Mouse (Mus musculus): ENCODE data around the gene Corin. TPM values are rescaled to one million over a fixed set of nuclear protein-coding genes. Genes with fewer than 3 reads are reported as not detected.

The Corin gene
- polyA plus RNA-seq, 1 experiment from 2014 or later, result 0.89 TPM

DNA sequence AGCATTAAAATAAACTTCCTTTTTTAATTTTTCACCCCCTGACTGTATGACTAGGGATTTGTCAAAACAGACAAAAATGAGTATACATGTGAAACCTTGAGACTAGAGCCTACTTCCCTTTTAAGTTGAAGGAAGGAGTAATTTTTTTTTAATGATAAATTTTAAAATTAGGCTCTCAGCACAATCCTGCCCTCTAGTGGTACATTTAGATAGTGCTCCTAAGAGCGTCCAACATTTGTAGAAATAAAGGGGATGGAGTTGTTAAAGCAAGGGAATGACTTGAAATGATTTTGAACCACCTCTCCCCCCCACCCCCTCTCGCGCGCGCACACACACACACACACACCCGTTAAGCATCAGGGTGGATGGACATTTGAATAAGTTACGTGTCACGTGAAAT is 234.6 kb downstream of the Corin start:
- H3K9me3 ChIP-seq (ENCODE audit: low read depth, low read length), result no peaks in the 10 kb centered on the region
- no peak overlapping the region for H3K4me2 ChIP-seq
- WGBS, result 51% methylated on average over 8 of the region's 8 CpGs
- H3K27ac ChIP-seq (ENCODE audit: low read depth), result no peak overlapping the region
- DNase-seq, result peak; percentile 83
- no peaks in the 10 kb centered on the region for H3K4me1 ChIP-seq (ENCODE audit: insufficient read depth)
- no peak overlapping the region for H3K4me3 ChIP-seq (ENCODE audit: low read depth, low read length)
- peak; percentile 72 for TF ChIP-seq CTCF (IDR thresholded peaks at IDR 0.05; ENCODE audit: low read depth)
- no peaks in the 10 kb centered on the region for H3K27me3 ChIP-seq (ENCODE audit: insufficient read depth, low read length)
- H3K36me3 ChIP-seq (ENCODE audit: insufficient read depth), result 0 out of 2 replicates have a peak, but pooled peaks cover 2% of the 10 kb centered on the region
- no peak; the same call in 1 of the 2 replicates for ATAC-seq (ENCODE audit: insufficient read depth)
- no peak overlapping the region for H3K9ac ChIP-seq

DNA sequence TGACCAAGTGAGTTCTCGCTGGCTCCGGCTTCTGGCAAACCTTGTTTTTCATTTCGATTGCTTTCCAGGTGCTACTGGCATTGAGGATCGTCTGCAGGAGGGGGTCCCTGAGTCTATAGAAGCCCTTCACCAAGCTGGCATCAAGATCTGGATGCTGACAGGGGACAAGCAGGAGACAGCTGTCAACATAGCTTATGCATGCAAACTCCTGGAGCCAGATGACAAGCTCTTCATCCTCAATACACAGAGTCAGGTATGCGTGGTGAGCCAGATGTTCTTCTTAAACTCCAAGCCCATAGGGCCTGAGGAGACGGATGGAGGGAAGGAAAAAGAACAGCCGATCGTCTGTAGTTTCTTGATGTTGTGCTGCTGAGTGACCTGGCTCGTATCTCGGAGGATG is 235.1 kb downstream of the Corin start:
- no peak overlapping the region for H3K4me2 ChIP-seq
- H3K4me1 ChIP-seq (ENCODE audit: insufficient read depth), result no peaks in the 10 kb centered on the region
- H3K9me3 ChIP-seq (ENCODE audit: low read depth, low read length), result no peaks in the 10 kb centered on the region
- H3K9ac ChIP-seq, result no peak overlapping the region
- WGBS, result 80% methylated on average over 10 of the region's 10 CpGs
- 0 out of 2 replicates have a peak, but pooled peaks cover 5% of the 10 kb centered on the region for H3K36me3 ChIP-seq (ENCODE audit: insufficient read depth)
- no peak for TF ChIP-seq CTCF (IDR thresholded peaks at IDR 0.05; ENCODE audit: low read depth)
- no peak overlapping the region for H3K4me3 ChIP-seq (ENCODE audit: low read depth, low read length)
- no peak for ATAC-seq (ENCODE audit: insufficient read depth)
- DNase-seq, result no peak
- no peak overlapping the region for H3K27ac ChIP-seq (ENCODE audit: low read depth)
- no peaks in the 10 kb centered on the region for H3K27me3 ChIP-seq (ENCODE audit: insufficient read depth, low read length)

DNA sequence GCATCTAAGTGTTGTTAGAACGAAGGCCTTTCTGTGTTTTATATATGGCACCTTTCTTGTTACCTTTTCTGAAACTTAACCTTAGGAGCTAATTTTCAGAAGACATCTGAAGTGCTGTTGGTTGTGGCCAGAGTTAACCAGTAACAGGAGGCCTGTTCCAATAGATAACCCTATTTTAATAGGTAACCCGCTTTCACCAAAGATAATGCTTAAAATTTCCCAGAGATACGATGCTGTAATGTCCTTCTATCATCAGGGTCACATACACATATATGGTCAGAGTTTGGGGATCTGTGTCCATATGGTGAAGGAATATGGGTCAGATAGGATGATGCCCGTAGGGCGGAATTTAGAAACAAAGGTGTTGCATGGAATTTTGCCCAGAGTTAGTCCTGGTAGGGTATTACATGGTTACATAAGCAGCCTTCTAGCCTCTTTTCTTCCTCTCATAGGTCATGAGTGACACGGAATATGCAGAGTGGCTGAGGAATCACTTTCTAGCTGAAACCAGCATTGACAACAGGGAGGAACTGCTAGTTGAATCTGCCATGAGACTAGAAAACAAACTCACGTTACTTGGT is 237.2 kb downstream of the Corin start:
- WGBS, result 88% methylated on average over 7 of the region's 7 CpGs
- 0 out of 2 replicates have a peak, but pooled peaks cover 8% of the 10 kb centered on the region for H3K36me3 ChIP-seq (ENCODE audit: insufficient read depth)
- ATAC-seq (ENCODE audit: insufficient read depth) (no peak), DNase-seq (no peak)
- no peaks in the 10 kb centered on the region for H3K27me3 ChIP-seq (ENCODE audit: insufficient read depth, low read length)
- H3K4me3 ChIP-seq (ENCODE audit: low read depth, low read length), result no peak overlapping the region
- H3K27ac ChIP-seq (ENCODE audit: low read depth), result no peak overlapping the region
- H3K9me3 ChIP-seq (ENCODE audit: low read depth, low read length), result no peaks in the 10 kb centered on the region
- H3K4me1 ChIP-seq (ENCODE audit: insufficient read depth), result no peaks in the 10 kb centered on the region
- no peak overlapping the region for H3K4me2 ChIP-seq
- H3K9ac ChIP-seq, result no peak overlapping the region
- TF ChIP-seq CTCF (IDR thresholded peaks at IDR 0.05; ENCODE audit: low read depth), result no peak

DNA sequence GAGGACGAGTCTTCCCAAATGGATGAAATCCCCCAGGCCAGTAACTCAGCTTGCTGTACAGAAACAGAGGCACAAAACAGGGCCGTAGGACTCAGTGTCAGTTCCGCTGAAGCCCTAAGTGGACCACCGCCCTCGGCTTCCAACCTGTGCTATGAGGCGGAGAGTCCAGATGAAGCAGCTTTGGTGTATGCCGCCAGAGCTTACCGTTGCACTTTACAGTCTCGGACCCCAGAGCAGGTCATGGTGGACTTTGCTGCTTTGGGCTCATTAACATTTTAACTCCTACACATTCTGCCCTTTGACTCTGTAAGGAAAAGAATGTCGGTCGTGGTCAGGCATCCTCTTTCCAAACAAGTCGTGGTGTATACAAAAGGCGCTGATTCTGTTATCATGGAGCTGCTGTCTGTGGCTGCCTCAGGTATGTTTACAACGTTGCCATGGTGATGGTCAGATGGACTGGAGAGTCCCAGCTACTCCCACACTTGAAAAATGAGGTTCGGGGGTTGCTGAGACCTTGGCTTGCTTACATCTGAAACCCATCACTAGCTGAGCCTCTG is 240.0 kb downstream of the Corin start:
- Histone ChIP-seq H3K4me1 (ENCODE audit: insufficient read depth) (no peaks in the 10 kb centered on the region), H3K27ac (ENCODE audit: low read depth) (no peak overlapping the region), H3K27me3 (ENCODE audit: insufficient read depth, low read length) (no peaks in the 10 kb centered on the region), H3K9ac (no peak overlapping the region), H3K4me2 (no peak overlapping the region), H3K9me3 (ENCODE audit: low read depth, low read length) (no peaks in the 10 kb centered on the region), H3K4me3 (ENCODE audit: low read depth, low read length) (no peak overlapping the region), H3K36me3 (ENCODE audit: insufficient read depth) (0 out of 2 replicates have a peak, but pooled peaks cover 6% of the 10 kb centered on the region)
- WGBS, result 53% methylated on average over 15 of the region's 15 CpGs
- ATAC-seq (ENCODE audit: insufficient read depth), result no peak
- no peak for DNase-seq
- no peak for TF ChIP-seq CTCF (IDR thresholded peaks at IDR 0.05; ENCODE audit: low read depth)

DNA sequence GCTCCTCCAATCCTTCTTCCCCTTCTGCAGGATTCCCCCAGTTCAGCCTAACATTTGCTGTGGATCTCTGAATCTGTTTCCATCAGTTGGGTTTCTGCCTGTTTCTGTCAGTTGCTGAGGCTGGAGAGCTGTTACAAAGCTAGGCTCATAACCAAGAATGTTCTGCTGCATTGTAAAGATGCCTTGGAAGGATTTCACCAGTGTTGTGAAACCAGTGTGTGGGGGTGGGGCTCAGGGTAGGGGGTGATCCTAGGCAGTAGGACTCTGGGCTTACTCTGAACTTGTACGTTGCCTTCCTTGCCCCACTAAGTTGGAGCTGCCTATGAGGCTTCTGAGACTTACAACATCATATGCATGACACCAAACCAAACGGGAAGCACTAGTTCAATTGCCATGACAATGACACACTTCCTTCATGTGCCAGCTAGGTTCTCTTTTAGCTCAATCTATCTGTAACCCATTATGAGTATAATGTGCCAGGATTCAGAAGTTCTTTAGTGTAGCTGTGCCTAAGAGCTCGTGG is 242.4 kb downstream of the Corin start:
- no peaks in the 10 kb centered on the region for H3K4me1 ChIP-seq (ENCODE audit: insufficient read depth)
- no peak overlapping the region for H3K9ac ChIP-seq
- H3K4me2 ChIP-seq, result no peak overlapping the region
- ATAC-seq (ENCODE audit: insufficient read depth) (no peak), DNase-seq (no peak)
- no peaks in the 10 kb centered on the region for H3K9me3 ChIP-seq (ENCODE audit: low read depth, low read length)
- H3K36me3 ChIP-seq (ENCODE audit: insufficient read depth), result 0 out of 2 replicates have a peak, but pooled peaks cover 6% of the 10 kb centered on the region
- H3K27ac ChIP-seq (ENCODE audit: low read depth), result no peak overlapping the region
- no peaks in the 10 kb centered on the region for H3K27me3 ChIP-seq (ENCODE audit: insufficient read depth, low read length)
- 86% methylated on average over 3 of the region's 3 CpGs for WGBS
- TF ChIP-seq CTCF (IDR thresholded peaks at IDR 0.05; ENCODE audit: low read depth), result no peak
- H3K4me3 ChIP-seq (ENCODE audit: low read depth, low read length), result no peak overlapping the region

DNA sequence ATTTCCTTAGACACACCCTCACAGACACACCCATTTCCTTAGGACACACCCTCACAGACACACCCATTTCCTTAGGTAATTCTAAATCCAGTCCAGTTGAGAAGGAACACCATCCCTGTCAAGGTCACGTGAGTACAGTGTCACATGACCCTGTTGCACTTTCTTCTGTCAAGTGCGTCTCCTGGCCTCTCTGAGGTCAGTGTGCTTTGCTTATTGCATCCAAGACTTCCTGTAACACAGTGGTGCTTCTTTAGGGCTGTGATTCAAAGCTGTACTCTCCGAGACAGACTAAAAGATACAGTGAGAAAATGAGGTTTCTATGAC is 245.0 kb downstream of the Corin start:
- no peak for ATAC-seq (ENCODE audit: insufficient read depth)
- WGBS, result 66% methylated on average over 3 of the region's 3 CpGs

DNA sequence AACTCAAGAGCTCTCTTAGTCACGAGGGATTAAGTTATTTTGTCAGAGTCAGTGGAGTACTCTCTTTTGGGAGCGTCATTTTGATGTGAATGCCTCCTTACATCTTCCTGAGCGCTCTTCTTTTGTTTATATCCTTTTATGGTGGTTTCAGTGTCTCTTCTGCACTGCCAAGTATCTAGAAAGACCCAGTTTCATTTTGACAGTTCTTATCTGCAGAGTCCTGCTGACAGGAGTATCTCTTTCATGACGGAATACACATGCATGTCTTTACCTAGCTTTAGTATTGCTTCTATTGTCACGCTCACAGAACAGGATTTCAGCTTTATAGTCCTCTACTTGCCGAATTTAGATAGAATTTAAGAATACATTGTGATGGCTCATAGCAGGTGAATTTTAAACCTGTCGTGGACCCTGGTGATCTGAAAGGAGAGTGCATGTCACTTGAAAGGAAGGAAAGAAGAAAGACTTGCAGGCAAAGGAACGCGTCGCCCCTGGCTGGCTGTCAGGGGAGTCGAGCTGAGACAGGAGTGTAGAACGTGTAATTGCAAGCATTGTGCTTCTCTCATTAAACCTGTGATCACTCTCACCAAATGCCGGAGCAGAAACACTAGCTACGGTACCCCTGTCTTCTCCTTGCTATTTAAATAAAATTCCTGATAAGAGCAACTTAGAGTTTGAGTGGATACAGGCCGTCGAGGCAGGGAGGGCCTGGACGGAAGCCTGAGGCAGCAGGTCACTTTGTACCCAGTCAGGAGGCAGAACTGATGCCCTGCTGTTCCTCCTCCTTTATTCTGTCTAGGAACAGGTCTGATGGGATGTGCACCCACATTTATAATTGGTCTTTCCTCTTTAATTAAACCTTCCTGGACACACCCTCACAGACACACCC is 245.6 kb downstream of the Corin start:
- TF ChIP-seq CTCF (IDR thresholded peaks at IDR 0.05; ENCODE audit: low read depth), result no peak
- Histone ChIP-seq H3K4me2 (no peak overlapping the region), H3K4me3 (ENCODE audit: low read depth, low read length) (no peak overlapping the region), H3K9ac (no peak overlapping the region), H3K27ac (ENCODE audit: low read depth) (no peak overlapping the region), H3K4me1 (ENCODE audit: insufficient read depth) (no peaks in the 10 kb centered on the region), H3K9me3 (ENCODE audit: low read depth, low read length) (no peaks in the 10 kb centered on the region), H3K36me3 (ENCODE audit: insufficient read depth) (no peaks in the 10 kb centered on the region), H3K27me3 (ENCODE audit: insufficient read depth, low read length) (no peaks in the 10 kb centered on the region)
- 69% methylated on average over 17 of the region's 17 CpGs for WGBS
- DNase-seq, result no peak
- ATAC-seq (ENCODE audit: insufficient read depth), result no peak

More for the DNA sequence above, 245.0 kb downstream of the Corin start:
- Histone ChIP-seq H3K27me3 (ENCODE audit: insufficient read depth, low read length) (no peaks in the 10 kb centered on the region), H3K27ac (ENCODE audit: low read depth) (no peak overlapping the region), H3K9ac (no peak overlapping the region), H3K36me3 (ENCODE audit: insufficient read depth) (0 out of 2 replicates have a peak, but pooled peaks cover 4% of the 10 kb centered on the region), H3K4me2 (no peak overlapping the region), H3K4me3 (ENCODE audit: low read depth, low read length) (no peak overlapping the region), H3K9me3 (ENCODE audit: low read depth, low read length) (no peaks in the 10 kb centered on the region), H3K4me1 (ENCODE audit: insufficient read depth) (no peaks in the 10 kb centered on the region)
- no peak for TF ChIP-seq CTCF (IDR thresholded peaks at IDR 0.05; ENCODE audit: low read depth)
- DNase-seq, result no peak
